Mouse (Mus musculus): ENCODE measurements at regions not wholly inside any gene's neighbourhood (a gene's known extent, or its start where the extent isn't known, plus 50 kb on each side); places are given as distances from the start of the nearest gene placed in this dataset.

- peaks cover 8% of the 10 kb centered on the region for H3K4me1 ChIP-seq
- H3K36me3 ChIP-seq: no peaks in the 10 kb centered on the region
- no peak overlapping the region for H3K4me3 ChIP-seq
- no peak for DNase-seq (ENCODE audit: low spot score)
- no peaks in the 10 kb centered on the region for H3K9me3 ChIP-seq (replicated peaks)
- H3K27me3 ChIP-seq (ENCODE audit: low read depth, poor library complexity, severe bottlenecking): no peaks in the 10 kb centered on the region
- 55% methylated on average over 7 of the region's 7 CpGs for WGBS
- H3K27ac ChIP-seq: no peak overlapping the region
Measured at GRCm38 (mm10) chr9:83326437-83327086, 114.4 kb downstream of the Lca5 start.

GRCm38 (mm10) chr9:83325910-83326309 lies 115.0 kb downstream of the Lca5 start:
- 15% methylated on average over 6 of the region's 6 CpGs for WGBS
- peak; percentile 36 for DNase-seq (ENCODE audit: low spot score)
- no peak overlapping the region for H3K27ac ChIP-seq
- H3K4me3 ChIP-seq: no peak overlapping the region
- H3K36me3 ChIP-seq: no peaks in the 10 kb centered on the region
- no peaks in the 10 kb centered on the region for H3K27me3 ChIP-seq (ENCODE audit: low read depth, poor library complexity, severe bottlenecking)
- H3K9me3 ChIP-seq (replicated peaks): no peaks in the 10 kb centered on the region
- peaks cover 11% of the 10 kb centered on the region for H3K4me1 ChIP-seq

GRCm38 (mm10) chr9:83324336-83324735 lies 116.6 kb downstream of the Lca5 start:
- H3K27ac ChIP-seq: no peak overlapping the region
- WGBS: 86% methylated on average over 3 of the region's 3 CpGs

GRCm38 (mm10) chr9:83322991-83323583 lies 117.8 kb downstream of the Lca5 start:
- 91% methylated on average over 8 of the region's 8 CpGs for WGBS
- Histone ChIP-seq H3K4me3 (no peak overlapping the region), H3K36me3 (no peaks in the 10 kb centered on the region), H3K4me1 (peaks cover 14% of the 10 kb centered on the region), H3K27ac (no peak overlapping the region), H3K9me3 (replicated peaks) (no peaks in the 10 kb centered on the region), H3K27me3 (ENCODE audit: low read depth, poor library complexity, severe bottlenecking) (no peaks in the 10 kb centered on the region)
- DNase-seq (ENCODE audit: low spot score): no peak

More at GRCm38 (mm10) chr9:83324336-83324735, 116.6 kb downstream of the Lca5 start:
- H3K27me3 ChIP-seq (ENCODE audit: low read depth, poor library complexity, severe bottlenecking): no peaks in the 10 kb centered on the region
- no peak for DNase-seq (ENCODE audit: low spot score)
- no peaks in the 10 kb centered on the region for H3K36me3 ChIP-seq
- H3K9me3 ChIP-seq (replicated peaks): no peaks in the 10 kb centered on the region
- no peak overlapping the region for H3K4me3 ChIP-seq
- H3K4me1 ChIP-seq: peaks cover 14% of the 10 kb centered on the region

GRCm38 (mm10) chr9:83321793-83322192 lies 119.1 kb downstream of the Lca5 start:
- H3K4me1 ChIP-seq: peaks cover 14% of the 10 kb centered on the region
- no peak for DNase-seq (ENCODE audit: low spot score)
- no peak overlapping the region for H3K4me3 ChIP-seq
- no peaks in the 10 kb centered on the region for H3K36me3 ChIP-seq
- no peaks in the 10 kb centered on the region for H3K27me3 ChIP-seq (ENCODE audit: low read depth, poor library complexity, severe bottlenecking)
- no peak overlapping the region for H3K27ac ChIP-seq
- H3K9me3 ChIP-seq (replicated peaks): no peaks in the 10 kb centered on the region

GRCm38 (mm10) chr9:83320834-83321233 lies 120.1 kb downstream of the Lca5 start:
- no peak overlapping the region for H3K4me3 ChIP-seq
- H3K9me3 ChIP-seq (replicated peaks): no peaks in the 10 kb centered on the region
- no peaks in the 10 kb centered on the region for H3K36me3 ChIP-seq
- 56% methylated on average over 4 of the region's 4 CpGs for WGBS
- no peaks in the 10 kb centered on the region for H3K27me3 ChIP-seq (ENCODE audit: low read depth, poor library complexity, severe bottlenecking)
- no peak overlapping the region for H3K27ac ChIP-seq
- peaks cover 7% of the 10 kb centered on the region for H3K4me1 ChIP-seq
- DNase-seq (ENCODE audit: low spot score): no peak

- DNase-seq (ENCODE audit: low spot score): no peak
- Histone ChIP-seq H3K4me1 (peaks cover 9% of the 10 kb centered on the region), H3K27ac (no peak overlapping the region), H3K36me3 (no peaks in the 10 kb centered on the region), H3K27me3 (ENCODE audit: low read depth, poor library complexity, severe bottlenecking) (no peaks in the 10 kb centered on the region), H3K4me3 (no peak overlapping the region), H3K9me3 (replicated peaks) (no peaks in the 10 kb centered on the region)
- 83% methylated on average over 2 of the region's 2 CpGs for WGBS
Measured at GRCm38 (mm10) chr9:83316818-83317162, 124.1 kb downstream of the Lca5 start.

GRCm38 (mm10) chr9:83315941-83316817 lies 124.7 kb downstream of the Lca5 start:
- no peak for DNase-seq (ENCODE audit: low spot score)
- H3K27ac ChIP-seq: no peak overlapping the region

GRCm38 (mm10) chr9:83308771-83309170 lies 132.2 kb downstream of the Lca5 start:
- no peaks in the 10 kb centered on the region for H3K36me3 ChIP-seq
- no peaks in the 10 kb centered on the region for H3K9me3 ChIP-seq (replicated peaks)
- no peak overlapping the region for H3K4me3 ChIP-seq
- WGBS: 66% methylated on average over 4 of the region's 4 CpGs
- peaks cover 23% of the 10 kb centered on the region for H3K4me1 ChIP-seq
- H3K27me3 ChIP-seq (ENCODE audit: low read depth, poor library complexity, severe bottlenecking): no peaks in the 10 kb centered on the region
- no peak overlapping the region for H3K27ac ChIP-seq
- no peak for DNase-seq (ENCODE audit: low spot score)

More at GRCm38 (mm10) chr9:83315941-83316817, 124.7 kb downstream of the Lca5 start:
- Histone ChIP-seq H3K27me3 (ENCODE audit: low read depth, poor library complexity, severe bottlenecking) (no peaks in the 10 kb centered on the region), H3K4me3 (no peak overlapping the region), H3K9me3 (replicated peaks) (no peaks in the 10 kb centered on the region), H3K4me1 (peaks cover 9% of the 10 kb centered on the region), H3K36me3 (no peaks in the 10 kb centered on the region)
- 88% methylated on average over 10 of the region's 10 CpGs for whole genome bisulfite sequencing

- no peaks in the 10 kb centered on the region for H3K27me3 ChIP-seq (ENCODE audit: low read depth, poor library complexity, severe bottlenecking)
- H3K36me3 ChIP-seq: no peaks in the 10 kb centered on the region
- no peak overlapping the region for H3K27ac ChIP-seq
- WGBS: 90% methylated on average over 4 of the region's 4 CpGs
- H3K4me3 ChIP-seq: no peak overlapping the region
- peaks cover 23% of the 10 kb centered on the region for H3K4me1 ChIP-seq
- no peaks in the 10 kb centered on the region for H3K9me3 ChIP-seq (replicated peaks)
- DNase-seq (ENCODE audit: low spot score): no peak
Measured at GRCm38 (mm10) chr9:83308092-83308491, 132.8 kb downstream of the Lca5 start.

- peaks cover 23% of the 10 kb centered on the region for H3K4me1 ChIP-seq
- no peak for DNase-seq (ENCODE audit: low spot score)
- 85% methylated on average over 11 of the region's 11 CpGs for WGBS
- no peak overlapping the region; the same call in 1 of the 2 replicates for H3K27ac ChIP-seq
- H3K27me3 ChIP-seq (ENCODE audit: low read depth, poor library complexity, severe bottlenecking): no peaks in the 10 kb centered on the region
- no peaks in the 10 kb centered on the region for H3K9me3 ChIP-seq (replicated peaks)
- H3K4me3 ChIP-seq: no peak overlapping the region
- H3K36me3 ChIP-seq: no peaks in the 10 kb centered on the region
Measured at GRCm38 (mm10) chr9:83307349-83307938, 133.5 kb downstream of the Lca5 start.

- Histone ChIP-seq H3K27me3 (ENCODE audit: low read depth, poor library complexity, severe bottlenecking) (no peaks in the 10 kb centered on the region), H3K36me3 (no peaks in the 10 kb centered on the region), H3K4me1 (peaks cover 23% of the 10 kb centered on the region), H3K27ac (no peak overlapping the region), H3K9me3 (replicated peaks) (no peaks in the 10 kb centered on the region), H3K4me3 (no peak overlapping the region)
- no peak for DNase-seq (ENCODE audit: low spot score)
- WGBS: 73% methylated on average over 7 of the region's 7 CpGs
Measured at GRCm38 (mm10) chr9:83304925-83305324, 136.0 kb downstream of the Lca5 start.

GRCm38 (mm10) chr9:83300500-83300899 lies 140.4 kb downstream of the Lca5 start:
- 88% methylated on average over 4 of the region's 4 CpGs for WGBS

More at GRCm38 (mm10) chr9:83300500-83300899, 140.4 kb downstream of the Lca5 start:
- no peaks in the 10 kb centered on the region for H3K36me3 ChIP-seq
- no peak overlapping the region for H3K27ac ChIP-seq
- H3K4me1 ChIP-seq: 0 out of 2 replicates have a peak, but pooled peaks cover 3% of the 10 kb centered on the region
- H3K27me3 ChIP-seq (ENCODE audit: low read depth, poor library complexity, severe bottlenecking): no peaks in the 10 kb centered on the region
- H3K4me3 ChIP-seq: no peak overlapping the region
- DNase-seq (ENCODE audit: low spot score): no peak
- H3K9me3 ChIP-seq (replicated peaks): no peaks in the 10 kb centered on the region

Data from limb, embryonic 10.5 days (tissue).